17 mouse cellular contexts compared by ENCODE assay signal in genomic region chr2:113465830-113466229, GRCm38 (mm10).
DNase-seq lines count a peak whose midpoint lies in the region; ATAC-seq and TF ChIP-seq lines count a peak whose summit lies in the region.
"Had no signal": no experiment of that assay in that cellular context is flagged by ENCODE, and none has a peak within 500 bp of the region (broad histone marks: within the 10 kb centered on the region; RNA-seq: fewer than 3 reads in every experiment).

No protein-coding gene starts in this region.

- no peaks in the 10 kb centered on the region for H3K27me3 ChIP-seq in heart, embryonic 12.5 days (replicated peaks)
- H3K27me3 ChIP-seq in lung, postnatal 0 days (replicated peaks; ENCODE audit: insufficient read depth, low read length) = no peaks in the 10 kb centered on the region
- H3K27me3 ChIP-seq: limb, embryonic 13.5 days had no signal

- no peak for TF ChIP-seq CTCF in lung, postnatal 0 days (IDR thresholded peaks at IDR 0.05)

- 74% methylated on average over 6 of the region's 6 CpGs for WGBS in heart, embryonic 12.5 days
- 60% methylated on average over 6 of the region's 6 CpGs for WGBS in lung, postnatal 0 days

- H3K4me2 ChIP-seq in heart, embryonic 12.5 days = no peak overlapping the region
- no peak overlapping the region for H3K4me2 ChIP-seq in lung, postnatal 0 days (replicated peaks; ENCODE audit: low read depth, low read length)
- H3K4me2 ChIP-seq: limb, embryonic 13.5 days had no signal

- peak; percentile 51 to 60 for DNase-seq in heart, adult 18-20 months
- peak; percentile 14 for DNase-seq in lung, postnatal 25 days (ENCODE audit: low spot score)
- DNase-seq in lung, postnatal 0 days (ENCODE audit: low spot score) = no peak
- DNase-seq in cerebellum, postnatal 10 days = peak; percentile 28 to 54
- DNase-seq in kidney, postnatal 25 days = peak; percentile 65 to 71
- DNase-seq in urinary bladder, adult 2 months (ENCODE audit: low spot score) = no peak
- no peak for DNase-seq in urinary bladder, postnatal 14 days (ENCODE audit: low spot score)
- DNase-seq: forebrain, postnatal 0 days; gastrocnemius, postnatal 36 days; layer of hippocampus, postnatal 36 days; right cerebral cortex, postnatal 14 days; thymus, postnatal 25 days had no signal

- no peak for ATAC-seq in heart, embryonic 12.5 days (ENCODE audit: insufficient number of reproducible peaks, low FRiP score)
- no peak for ATAC-seq in lung, postnatal 0 days
- ATAC-seq: activated CD4-positive, CD25-positive, alpha-beta regulatory T cell, adult 4 months; forebrain, postnatal 0 days; intestine, postnatal 0 days had no signal

- no peaks in the 10 kb centered on the region for H3K36me3 ChIP-seq in heart, embryonic 12.5 days
- H3K36me3 ChIP-seq in lung, postnatal 0 days (ENCODE audit: insufficient read depth, low read length) = no peaks in the 10 kb centered on the region
- H3K36me3 ChIP-seq: hindbrain, embryonic 10.5 days; limb, embryonic 13.5 days had no signal

- no peak for TF ChIP-seq EP300 in lung, postnatal 0 days (IDR thresholded peaks at IDR 0.05)

- H3K4me1 ChIP-seq in heart, embryonic 12.5 days (replicated peaks) = no peaks in the 10 kb centered on the region
- no peaks in the 10 kb centered on the region for H3K4me1 ChIP-seq in lung, postnatal 0 days (ENCODE audit: insufficient read depth, low read depth, low read length)
- H3K4me1 ChIP-seq: hindbrain, embryonic 10.5 days had no signal

- H3K9ac ChIP-seq in heart, embryonic 12.5 days = no peak overlapping the region
- H3K9ac ChIP-seq in lung, postnatal 0 days (replicated peaks; ENCODE audit: low read depth) = no peak overlapping the region
- H3K9ac ChIP-seq: forebrain, postnatal 0 days; limb, embryonic 13.5 days had no signal

- no peak overlapping the region for H3K27ac ChIP-seq in heart, embryonic 12.5 days (ENCODE audit: poor library complexity, severe bottlenecking)
- H3K27ac ChIP-seq in lung, postnatal 0 days (ENCODE audit: low read length) = no peak overlapping the region
- H3K27ac ChIP-seq: hindbrain, embryonic 10.5 days; limb, embryonic 13.5 days had no signal

- no peaks in the 10 kb centered on the region for H3K9me3 ChIP-seq in heart, embryonic 12.5 days (replicated peaks)
- no peaks in the 10 kb centered on the region for H3K9me3 ChIP-seq in lung, postnatal 0 days (ENCODE audit: low read length)
- H3K9me3 ChIP-seq: hindbrain, embryonic 10.5 days; limb, embryonic 13.5 days had no signal

- H3K4me3 ChIP-seq in heart, embryonic 12.5 days = no peak overlapping the region
- H3K4me3 ChIP-seq in lung, postnatal 0 days (ENCODE audit: low read depth, low read length) = no peak overlapping the region
- H3K4me3 ChIP-seq: hindbrain, embryonic 10.5 days; limb, embryonic 13.5 days had no signal

Comparison
In these comparisons a context has a peak if more than half of its experiments do, and no peak if none do; other contexts are left out.
1. DNase-seq: peak in heart, adult 18-20 months (2 of 2), lung, postnatal 25 days (single experiment), cerebellum, postnatal 10 days (2 of 2) and kidney, postnatal 25 days (2 of 2); none in lung, postnatal 0 days (single experiment), urinary bladder, adult 2 months (single experiment) and urinary bladder, postnatal 14 days (single experiment).